24 mouse cellular contexts compared by ENCODE assay signal in genomic region chr17:31032341-31032740, GRCm38 (mm10). TPM values are rescaled to one million over a fixed set of nuclear protein-coding genes. Genes with fewer than 3 reads are reported as not detected.
DNase-seq lines count a peak whose midpoint lies in the region; ATAC-seq and TF ChIP-seq lines count a peak whose summit lies in the region.
"Had no signal": no experiment of that assay in that cellular context is flagged by ENCODE, and none has a peak within 500 bp of the region (broad histone marks: within the 10 kb centered on the region; RNA-seq: fewer than 3 reads in every experiment).

No protein-coding gene starts in this region.

- no peaks in the 10 kb centered on the region for H3K27me3 ChIP-seq in liver, adult 2 months (ENCODE audit: control insufficient read depth, insufficient read depth, low read length)
- H3K27me3 ChIP-seq: CH12.LX; embryonic facial prominence, embryonic 12.5 days; forebrain, embryonic 13.5 days; forebrain, embryonic 15.5 days; Patski had no signal

- H3K36me3 ChIP-seq in liver, adult 2 months (ENCODE audit: control insufficient read depth, insufficient read depth, low read length): no peaks in the 10 kb centered on the region
- H3K36me3 ChIP-seq: embryonic facial prominence, embryonic 10.5 days; embryonic facial prominence, embryonic 12.5 days; forebrain, embryonic 15.5 days; G1E had no signal

- WGBS in liver, adult 2 months: 46% methylated on average over 4 of the region's 4 CpGs
- WGBS in large intestine, adult 2 months: 40% methylated on average over 4 of the region's 4 CpGs

- peak; percentile 23; the same call in 1 of the 2 replicates for ATAC-seq in megakaryocyte-erythroid progenitor cell, adult 5-6 weeks (replicated peaks; ENCODE audit: low FRiP score, low TSS enrichment, poor library complexity, severe bottlenecking)
- ATAC-seq: activated CD4-positive, CD25-positive, alpha-beta regulatory T cell, adult 4 months; CD4-positive, CD25-positive, alpha-beta regulatory T cell, adult 4 months; forebrain, embryonic 13.5 days; forebrain, embryonic 15.5 days; Patski had no signal

- H3K27ac ChIP-seq in liver, adult 2 months (replicated peaks; ENCODE audit: insufficient read depth, low read depth, low read length): no peak overlapping the region
- H3K27ac ChIP-seq: embryonic facial prominence, embryonic 10.5 days; embryonic facial prominence, embryonic 12.5 days; forebrain, embryonic 13.5 days; forebrain, embryonic 15.5 days had no signal

- no peak for TF ChIP-seq POLR2A in liver, adult 2 months (IDR thresholded peaks at IDR 0.05; ENCODE audit: extremely low read depth, insufficient read depth, low read length)

- H3K79me2 ChIP-seq in liver, adult 2 months (ENCODE audit: control insufficient read depth, insufficient read depth, low read length): no peaks in the 10 kb centered on the region

- peak; percentile 39 for DNase-seq in adrenal gland, postnatal 10 days
- no peak for DNase-seq in adrenal gland, postnatal 25 days
- DNase-seq in liver, adult 2 months (ENCODE audit: extremely low read depth, low read depth, low spot score): peak; percentile 69
- no peak for DNase-seq in liver
- DNase-seq in large intestine, adult 2 months (ENCODE audit: low read depth, low spot score): peak; percentile 48
- no peak for DNase-seq in kidney, adult 18-20 months
- DNase-seq: adrenal gland, adult 8-10 months; adrenal gland, postnatal 36 days; B cell, adult 2 months; cerebellum, adult 11-12 months; cerebellum, adult 2 months; cerebellum, adult 9-10 months; cerebellum, postnatal 10 days; cerebellum, postnatal 25 days had no signal

- H3K4me3 ChIP-seq in liver, adult 2 months (ENCODE audit: insufficient read depth, low read depth, low read length): no peak overlapping the region
- H3K4me3 ChIP-seq: embryonic facial prominence, embryonic 10.5 days; embryonic facial prominence, embryonic 12.5 days; forebrain, embryonic 13.5 days; forebrain, embryonic 15.5 days had no signal

- H3K9ac ChIP-seq in liver, adult 2 months (ENCODE audit: low read depth, low read length): no peak overlapping the region
- H3K9ac ChIP-seq: embryonic facial prominence, embryonic 12.5 days; forebrain, embryonic 13.5 days; forebrain, embryonic 15.5 days had no signal

- peaks cover 10% of the 10 kb centered on the region for H3K4me1 ChIP-seq in liver, adult 2 months (ENCODE audit: control insufficient read depth, insufficient read depth, low read length)

- TF ChIP-seq CTCF in liver, adult 2 months (IDR thresholded peaks at IDR 0.05; ENCODE audit: low read depth, low read length): no peak

RNA-seq across cellular contexts. Expression of gene Abcg1, which starts 25.1 kb away (rescaled TPM):
- 10 to 100 TPM; 12.9 to 14.2 TPM for total RNA-seq in adrenal gland, postnatal 10 days (2021)
- 5.6 and 15.8 TPM in 2 replicates for total RNA-seq in adrenal gland, postnatal 25 days (2021)
- 5.0 and 6.0 TPM in 2 replicates for total RNA-seq in liver, adult 2 months (2014; rRNA removed)
- polyA plus RNA-seq in liver, adult 2 months (2012; rRNA removed): 1.8 and 3.4 TPM in 2 replicates
- polyA plus RNA-seq in large intestine, adult 2 months (2012; rRNA removed): 3.2 and 3.4 TPM in 2 replicates
- total RNA-seq in megakaryocyte-erythroid progenitor cell, adult 5-6 weeks (2014; fragmentation: Nextera tagmentation): 5.4 and 8.5 TPM in 2 replicates
- total RNA-seq in megakaryocyte-erythroid progenitor cell, adult 5-6 weeks (2017): 5.1 and 9.6 TPM in 2 replicates
- polyA plus RNA-seq: G1E had no signal

Comparison
In these comparisons a context has a peak if more than half of its experiments do, and no peak if none do; other contexts are left out.
1. DNase-seq: peak in adrenal gland, postnatal 10 days (single experiment), liver, adult 2 months (single experiment) and large intestine, adult 2 months (single experiment); none in adrenal gland, postnatal 25 days (single experiment), liver (single experiment) and kidney, adult 18-20 months (single experiment).